ENCODE assay signal across 11 mouse cellular contexts in genomic region chr4:45421519-45422260, GRCm38 (mm10). TPM values are rescaled to one million over a fixed set of nuclear protein-coding genes. Genes with fewer than 3 reads are reported as not detected.
DNase-seq lines count a peak whose midpoint lies in the region; ATAC-seq and TF ChIP-seq lines count a peak whose summit lies in the region.
"Had no signal": no experiment of that assay in that cellular context is flagged by ENCODE, and none has a peak within 500 bp of the region (broad histone marks: within the 10 kb centered on the region; RNA-seq: fewer than 3 reads in every experiment).

No protein-coding gene starts in this region.

- no peak for TF ChIP-seq POLR2A in ES-Bruce4 (IDR thresholded peaks at IDR 0.05; ENCODE audit: insufficient read depth, low read length)

- peak; percentile 86 for TF ChIP-seq EP300 in ES-Bruce4 (IDR thresholded peaks at IDR 0.05; ENCODE audit: insufficient read depth, low read depth, low read length)

- H3K4me3 ChIP-seq in hindbrain, embryonic 10.5 days: no peak overlapping the region
- H3K4me3 ChIP-seq in hindbrain, embryonic 11.5 days (ENCODE audit: low read depth, low read length): no peak overlapping the region
- H3K4me3 ChIP-seq in ES-Bruce4 (ENCODE audit: low read depth, low read length): no peak overlapping the region
- H3K4me3 ChIP-seq in forebrain, embryonic 11.5 days (ENCODE audit: low read depth, low read length): no peak overlapping the region
- H3K4me3 ChIP-seq: neural tube, embryonic 13.5 days had no signal

- no peaks in the 10 kb centered on the region for H3K9me3 ChIP-seq in hindbrain, embryonic 10.5 days
- H3K9me3 ChIP-seq in hindbrain, embryonic 11.5 days (ENCODE audit: control insufficient read depth, low read length): no peaks in the 10 kb centered on the region
- H3K9me3 ChIP-seq in ES-Bruce4 (replicated peaks; ENCODE audit: control insufficient read depth, insufficient read depth, low read length, poor library complexity, severe bottlenecking): no peaks in the 10 kb centered on the region
- H3K9me3 ChIP-seq in forebrain, embryonic 11.5 days (ENCODE audit: control insufficient read depth, low read length): no peaks in the 10 kb centered on the region
- H3K9me3 ChIP-seq: neural tube, embryonic 13.5 days had no signal

- 72% methylated on average over 11 of the region's 11 CpGs for WGBS in hindbrain, embryonic 10.5 days
- 79% methylated on average over 11 of the region's 11 CpGs for WGBS in hindbrain, embryonic 11.5 days
- WGBS in forebrain, embryonic 11.5 days: 71% methylated on average over 11 of the region's 11 CpGs

- no peak for ATAC-seq in hindbrain, embryonic 11.5 days (ENCODE audit: low FRiP score)
- ATAC-seq in forebrain, embryonic 11.5 days (replicated peaks; ENCODE audit: low FRiP score): no peak

- 0 out of 2 replicates have a peak overlapping the region, but pooled peaks have one; percentile 30 for H3K27ac ChIP-seq in hindbrain, embryonic 10.5 days
- no peak overlapping the region for H3K27ac ChIP-seq in hindbrain, embryonic 11.5 days (ENCODE audit: low read depth, low read length)
- H3K27ac ChIP-seq in ES-Bruce4 (ENCODE audit: insufficient read depth, low read length): peak overlapping the region; percentile 0; the same call in 1 of the 2 replicates
- peak overlapping the region; percentile 42 for H3K27ac ChIP-seq in forebrain, embryonic 11.5 days (ENCODE audit: low read depth, low read length)
- H3K27ac ChIP-seq: neural tube, embryonic 13.5 days had no signal

- H3K4me2 ChIP-seq in hindbrain, embryonic 11.5 days (replicated peaks; ENCODE audit: low read depth, low read length): no peak overlapping the region
- no peak overlapping the region for H3K4me2 ChIP-seq in forebrain, embryonic 11.5 days (ENCODE audit: low read depth, low read length, severe bottlenecking)
- H3K4me2 ChIP-seq: neural tube, embryonic 13.5 days had no signal

- DNase-seq in hindbrain, embryonic 10.5 days (ENCODE audit: low spot score): no peak
- no peak for DNase-seq in hindbrain, embryonic 11.5 days (ENCODE audit: low spot score)
- DNase-seq in forebrain, embryonic 11.5 days (ENCODE audit: low spot score): no peak
- DNase-seq in kidney, postnatal 14 days: peak; percentile 69
- DNase-seq in cerebellum, postnatal 4 days (ENCODE audit: low spot score in 2 of 2): no peak
- no peak for DNase-seq in right cerebral cortex, adult 2 months (ENCODE audit: low spot score in 2 of 2)
- no peak for DNase-seq in right cerebral cortex, postnatal 4 days
- DNase-seq: adrenal gland, postnatal 10 days; lung, postnatal 36 days had no signal

- H3K27me3 ChIP-seq in hindbrain, embryonic 10.5 days (ENCODE audit: insufficient read depth, poor library complexity, severe bottlenecking): peaks cover 13% of the 10 kb centered on the region; the same call in 1 of the 2 replicates
- no peaks in the 10 kb centered on the region for H3K27me3 ChIP-seq in hindbrain, embryonic 11.5 days (ENCODE audit: control insufficient read depth, insufficient read depth, low read length)
- H3K27me3 ChIP-seq in ES-Bruce4 (ENCODE audit: control insufficient read depth, insufficient read depth, low read length, poor library complexity, severe bottlenecking): no peaks in the 10 kb centered on the region
- no peaks in the 10 kb centered on the region for H3K27me3 ChIP-seq in forebrain, embryonic 11.5 days (ENCODE audit: control insufficient read depth, insufficient read depth, low read length)
- H3K27me3 ChIP-seq: neural tube, embryonic 13.5 days had no signal

- no peak overlapping the region for H3K9ac ChIP-seq in hindbrain, embryonic 11.5 days (ENCODE audit: low read depth, low read length)
- no peak overlapping the region for H3K9ac ChIP-seq in ES-Bruce4 (ENCODE audit: low read depth, poor library complexity, severe bottlenecking)
- H3K9ac ChIP-seq in forebrain, embryonic 11.5 days (ENCODE audit: low read length): 0 out of 2 replicates have a peak overlapping the region, but pooled peaks have one; percentile 3
- H3K9ac ChIP-seq: neural tube, embryonic 13.5 days had no signal

- H3K36me3 ChIP-seq in hindbrain, embryonic 10.5 days: no peaks in the 10 kb centered on the region
- no peaks in the 10 kb centered on the region for H3K36me3 ChIP-seq in hindbrain, embryonic 11.5 days (ENCODE audit: control insufficient read depth, insufficient read depth, low read length)
- H3K36me3 ChIP-seq in ES-Bruce4 (ENCODE audit: control insufficient read depth, insufficient read depth, low read length, poor library complexity, severe bottlenecking): no peaks in the 10 kb centered on the region
- H3K36me3 ChIP-seq in forebrain, embryonic 11.5 days (ENCODE audit: control insufficient read depth, insufficient read depth, low read length): no peaks in the 10 kb centered on the region
- H3K36me3 ChIP-seq: neural tube, embryonic 13.5 days had no signal

- no peak for TF ChIP-seq CTCF in ES-Bruce4 (IDR thresholded peaks at IDR 0.05; ENCODE audit: low read depth, low read length)

- peaks cover 58% of the 10 kb centered on the region for H3K4me1 ChIP-seq in hindbrain, embryonic 10.5 days (replicated peaks)
- H3K4me1 ChIP-seq in hindbrain, embryonic 11.5 days (replicated peaks; ENCODE audit: control insufficient read depth, insufficient read depth, low read length): 0 out of 2 replicates have a peak, but pooled peaks cover 2% of the 10 kb centered on the region
- peaks cover 16% of the 10 kb centered on the region for H3K4me1 ChIP-seq in ES-Bruce4 (ENCODE audit: control insufficient read depth, insufficient read depth, low read length)
- peaks cover 25% of the 10 kb centered on the region for H3K4me1 ChIP-seq in forebrain, embryonic 11.5 days (replicated peaks; ENCODE audit: control insufficient read depth, insufficient read depth, low read length)

RNA-seq across cellular contexts. Expression of gene Slc25a51, which starts 13.1 kb away (rescaled TPM):
- 77.6 and 79.9 TPM in 2 replicates for polyA plus RNA-seq in hindbrain, embryonic 10.5 days (2016; fragmentation: Nextera tagmentation; extraction: Ambion mirVana)
- 67.1 and 73.3 TPM in 2 replicates for polyA plus RNA-seq in hindbrain, embryonic 11.5 days (2014; fragmentation: Nextera tagmentation; extraction: Ambion mirVana)
- 43.0 and 45.7 TPM in 2 replicates for polyA plus RNA-seq in ES-Bruce4 (2011; ENCODE audit: insufficient read depth, insufficient read length, low read depth, missing spikeins)
- 79.4 and 87.0 TPM in 2 replicates for polyA plus RNA-seq in forebrain, embryonic 11.5 days (2014; fragmentation: Nextera tagmentation; extraction: Ambion mirVana)
